Mouse (Mus musculus) adrenal gland, postnatal 36 days (tissue): ENCODE results near the gene Papolg. TPM values are rescaled to one million over a fixed set of nuclear protein-coding genes. Genes with fewer than 3 reads are reported as not detected.
A peak's percentile ranks its signal among the peaks of the same experiment; 100 is the strongest.
"Not testable (repeated sequence)": the region's sequence is repeated elsewhere in the genome, so short reads cannot be mapped to it uniquely, and the experiment has no call there.

Source experiments
- DNase-seq, 2 experiments: peaks; one replicate each; pipeline ENCODE4 v3.0.0; 2021; ENCODE audit warnings: mixed read lengths in 1 of 2
- long read RNA-seq, 2 experiments: library from polyadenylated mRNA; stranded (forward); transcript quantifications; one replicate each; pipeline ENCODE4 v2.0.0; 2021; ENCODE audit warnings: borderline sequencing depth in 2 of 2
- total RNA-seq, 2 experiments: library from RNA; stranded (reverse); gene quantifications; 2 replicates each; pipeline ENCODE4 v1.2.3; 2021

Gene Papolg
- 10 to 100 TPM; 10.8 to 12.9 TPM for total RNA-seq
- long read RNA-seq, experiment 1, partial matches to known transcripts = 1 of 5 reads
- long read RNA-seq, experiment 1, other reads (novel, unspliced or antisense) = 2 of 5 reads
- long read RNA-seq, experiment 2, partial matches to known transcripts = 0 of 1 reads
- long read RNA-seq, experiment 2, other reads (novel, unspliced or antisense) = 0 of 1 reads

DNA sequence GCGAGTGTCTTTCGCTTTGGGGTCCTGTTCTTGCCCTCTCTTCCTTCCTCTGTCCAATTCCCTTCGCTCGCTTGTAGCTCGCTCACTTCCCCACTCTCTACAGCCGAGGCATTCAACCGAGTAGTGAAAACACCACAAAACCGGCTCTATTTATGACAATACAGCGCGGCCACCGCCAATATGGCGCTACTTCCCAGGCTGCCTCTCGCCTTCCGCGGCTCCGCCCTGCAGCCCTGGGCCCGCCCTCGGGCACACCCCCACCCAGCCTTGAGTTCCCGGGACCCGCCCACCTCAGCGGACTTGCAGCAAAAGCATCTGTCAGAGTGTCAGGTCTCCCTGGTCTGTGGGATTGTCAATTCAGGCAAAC lies at the start of gene Papolg:
Gene Papolg (minus strand): TSS at position 194 of the 367 bp plus-strand sequence.
- DNase-seq = peak; percentile 97 to 98

DNA sequence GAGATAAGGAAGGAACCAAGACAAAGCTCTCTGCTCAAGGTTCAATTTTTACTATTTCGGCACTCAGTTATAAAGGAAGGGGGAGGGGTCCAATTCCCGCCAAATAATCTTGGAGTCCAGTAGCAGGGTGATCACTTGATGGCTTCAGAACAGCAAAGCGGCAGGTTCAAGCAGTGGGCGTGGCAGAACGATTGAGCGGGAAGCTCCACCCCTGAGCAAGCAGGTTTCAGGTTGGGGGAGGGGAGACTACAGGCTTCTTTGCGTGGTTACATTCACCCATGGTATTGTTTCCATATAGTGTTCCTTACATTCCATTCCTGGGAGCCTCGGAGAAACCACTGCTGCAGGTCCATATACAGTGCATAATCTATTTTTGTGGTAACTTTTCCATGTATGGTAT lies 33.1 kb upstream of the Papolg start:
- DNase-seq = not testable (repeated sequence)

DNA sequence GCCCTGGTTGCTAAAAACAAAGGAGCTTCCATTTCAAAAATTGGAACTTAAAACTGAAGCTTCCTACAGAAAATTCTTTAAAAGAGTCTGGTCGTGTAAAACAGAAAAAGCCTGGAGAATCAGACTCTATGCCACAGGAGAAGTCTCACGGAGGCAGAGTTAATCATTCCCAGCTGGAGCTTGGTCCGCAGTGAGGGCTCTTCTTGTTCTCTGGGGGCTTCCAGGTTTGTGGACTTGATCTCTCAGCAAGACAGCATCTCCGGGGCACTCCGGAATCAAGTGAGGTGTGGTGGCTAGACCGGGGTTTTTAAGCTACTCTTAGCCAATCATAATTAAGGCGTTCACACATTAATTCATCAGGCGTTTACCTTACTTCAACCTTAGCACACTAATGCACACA lies 32.6 kb upstream of the Papolg start:
- no peak for DNase-seq

- DNase-seq = not testable (repeated sequence)
Measured at GRCm38 (mm10) chr11:23913824-23914223, 18.8 kb upstream of the Papolg start.

GRCm38 (mm10) chr11:23903909-23904308 lies 8.9 kb upstream of the Papolg start:
- DNase-seq = no peak

GRCm38 (mm10) chr11:23894141-23895059 lies 653 bp downstream of the Papolg start:
- DNase-seq = peak in 1 of 2 experiments; percentile 39

- no peak for DNase-seq
Measured at GRCm38 (mm10) chr11:23893556-23893955, 1.5 kb downstream of the Papolg start.

- DNase-seq = no peak
Measured at GRCm38 (mm10) chr11:23864326-23864725, 30.7 kb downstream of the Papolg start.

- no peak for DNase-seq
Measured at GRCm38 (mm10) chr11:23856723-23857112, 38.3 kb downstream of the Papolg start.

- DNase-seq = no peak
Measured at GRCm38 (mm10) chr11:23856054-23856722, 38.9 kb downstream of the Papolg start.

DNA sequence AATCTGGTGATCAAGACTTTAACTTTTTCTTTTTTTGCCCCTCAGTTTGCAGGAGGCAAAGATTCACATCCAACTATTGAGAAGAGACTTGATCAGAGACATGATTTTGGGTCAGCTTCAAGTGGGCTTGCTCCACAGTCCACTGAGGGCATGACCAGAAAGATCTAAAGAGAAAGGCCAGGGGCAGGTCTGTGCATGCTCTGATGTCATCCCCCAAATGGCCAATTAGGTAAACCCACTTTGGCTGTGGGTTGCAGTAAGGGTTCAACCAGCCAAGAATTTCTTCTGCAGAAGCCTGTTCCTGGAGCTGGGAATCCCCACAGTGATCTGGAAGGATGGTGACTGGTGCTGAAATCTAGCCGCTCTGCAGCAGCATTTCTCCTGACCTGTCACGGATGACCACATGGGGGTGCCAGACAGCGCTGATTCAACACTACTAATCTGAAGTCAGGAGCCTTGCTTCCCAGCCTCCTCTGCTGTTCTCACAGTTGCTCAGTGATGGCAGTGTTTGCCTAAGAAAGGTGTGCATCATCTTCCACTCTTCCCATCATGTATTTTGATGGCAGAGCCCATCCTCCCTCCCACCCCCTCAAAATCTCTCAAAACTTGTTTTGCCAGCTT lies 39.8 kb downstream of the Papolg start:
- DNase-seq = peak; percentile 72 to 82

- no peak for DNase-seq
Measured at GRCm38 (mm10) chr11:23853306-23853705, 41.7 kb downstream of the Papolg start.

DNA sequence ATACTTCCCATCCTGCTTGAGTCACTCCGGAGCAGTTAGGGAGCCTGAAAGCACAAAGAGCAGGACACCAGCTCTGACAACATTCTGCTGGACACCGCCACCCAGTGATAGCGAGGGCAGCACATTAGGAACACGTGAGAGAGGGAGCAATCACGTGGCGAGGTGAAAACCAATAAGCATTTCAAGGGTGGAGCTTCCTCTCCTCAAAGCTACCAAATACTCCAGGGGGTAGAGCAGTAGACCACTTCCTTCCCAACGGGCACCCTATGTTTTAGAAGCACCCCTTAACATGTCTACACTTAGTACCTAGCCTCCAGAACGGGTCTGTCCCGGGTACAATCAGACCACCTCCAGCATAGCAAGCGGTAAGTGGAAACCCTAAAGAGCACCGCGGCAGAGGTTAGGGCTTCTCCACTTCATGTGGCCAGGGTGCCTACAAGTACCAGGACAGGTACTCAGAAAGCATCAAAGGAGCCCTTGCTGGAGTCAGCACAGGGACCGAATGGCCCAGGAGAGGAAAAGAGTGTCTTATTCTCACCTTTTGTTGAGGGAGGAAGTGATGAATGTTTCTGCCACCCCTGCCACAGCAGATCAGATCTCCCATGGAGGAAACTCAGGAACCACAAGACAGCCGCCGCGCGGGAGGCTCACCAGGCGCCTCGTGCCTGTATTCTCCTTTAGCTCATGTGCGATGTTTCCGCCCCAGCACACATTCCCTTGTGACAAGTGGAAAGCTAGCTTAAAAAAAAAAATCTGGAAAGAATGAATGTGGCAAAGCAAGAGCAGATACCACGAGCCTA lies 48.8 kb downstream of the Papolg start:
- DNase-seq = no peak

- DNase-seq = no peak
Measured at GRCm38 (mm10) chr11:23823244-23823643, 71.8 kb downstream of the Papolg start.

GRCm38 (mm10) chr11:23821652-23822051 lies 73.4 kb downstream of the Papolg start:
- no peak for DNase-seq

DNA sequence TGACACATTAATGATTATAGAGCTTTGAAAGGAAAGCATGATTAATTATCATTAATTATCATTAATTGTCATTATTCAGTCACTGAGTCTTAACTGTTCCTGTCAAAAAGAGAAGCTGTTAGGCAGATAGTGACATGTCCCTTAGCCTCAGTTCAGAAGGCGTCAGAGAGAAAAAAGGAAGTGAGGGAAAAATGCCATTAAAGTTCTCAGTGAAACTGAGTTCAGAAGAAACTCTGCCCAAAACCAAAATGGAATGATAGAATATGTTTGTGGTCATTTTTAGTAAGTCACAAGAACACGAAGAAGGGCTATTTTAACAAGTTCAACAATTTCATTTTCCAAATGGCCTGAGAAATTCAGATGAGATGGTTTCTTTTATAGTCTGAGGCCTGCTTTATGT lies 74.1 kb downstream of the Papolg start:
- DNase-seq = no peak

GRCm38 (mm10) chr11:23818745-23819144 lies 76.3 kb downstream of the Papolg start:
- no peak for DNase-seq
